Mouse (Mus musculus): Measurements from ENCODE around the gene Ajuba. TPM values are rescaled to one million over a fixed set of nuclear protein-coding genes. Genes with fewer than 3 reads are reported as not detected.

Ajuba gene
- polyA plus RNA-seq, 1 experiment from 2014 or later = 32.2 TPM

DNA sequence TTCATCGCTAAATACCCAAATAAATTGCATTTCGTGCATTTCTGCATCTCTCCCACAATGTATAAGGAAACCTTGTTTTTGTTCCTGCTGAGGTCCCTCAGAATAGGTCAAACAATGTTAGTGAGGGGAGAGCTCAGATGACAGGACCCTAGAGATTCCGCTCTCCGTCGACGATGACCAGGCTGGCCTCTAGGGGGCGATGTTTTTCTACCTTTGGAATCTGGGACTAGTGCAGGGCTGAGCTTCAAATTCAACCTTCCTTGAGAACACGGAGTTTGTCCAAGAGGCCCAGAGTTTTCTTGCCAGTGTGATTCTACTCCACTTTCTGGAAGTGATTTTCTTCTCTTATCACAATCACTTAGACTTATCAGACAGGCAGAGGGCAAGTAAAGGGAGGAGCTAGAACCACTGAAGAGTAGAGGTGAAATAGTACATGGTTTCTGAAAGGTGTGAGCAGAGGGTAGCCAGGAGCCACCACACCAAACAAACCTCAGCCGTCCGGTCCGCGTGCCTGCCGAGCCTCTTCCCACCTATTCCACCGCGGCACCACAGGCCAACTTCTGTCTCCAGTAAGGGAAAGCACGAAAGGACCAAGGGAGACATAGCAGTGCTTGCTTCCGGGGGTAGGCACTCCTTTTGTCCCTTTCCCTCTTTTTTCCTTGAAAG is 48.8 kb downstream of the Ajuba start:
- Histone ChIP-seq H3K36me3 (ENCODE audit: control insufficient read depth, insufficient read depth, low read length) (no peaks in the 10 kb centered on the region), H3K9ac (ENCODE audit: low read depth, low read length) (no peak overlapping the region; the same call in 1 of the 2 replicates), H3K4me2 (replicated peaks; ENCODE audit: low read depth, low read length) (no peak overlapping the region), H3K27me3 (ENCODE audit: control insufficient read depth, insufficient read depth, low read length) (no peaks in the 10 kb centered on the region), H3K9me3 (ENCODE audit: control insufficient read depth, low read length) (no peaks in the 10 kb centered on the region), H3K4me3 (ENCODE audit: low read length) (no peak overlapping the region), H3K27ac (ENCODE audit: low read depth, low read length) (no peak overlapping the region), H3K4me1 (ENCODE audit: control insufficient read depth, insufficient read depth, low read length) (peaks cover 12% of the 10 kb centered on the region; the same call in 1 of the 2 replicates)
- peak; percentile 82 for ATAC-seq (ENCODE audit: low FRiP score, low TSS enrichment)
- WGBS = 10% methylated on average over 17 of the region's 17 CpGs

DNA sequence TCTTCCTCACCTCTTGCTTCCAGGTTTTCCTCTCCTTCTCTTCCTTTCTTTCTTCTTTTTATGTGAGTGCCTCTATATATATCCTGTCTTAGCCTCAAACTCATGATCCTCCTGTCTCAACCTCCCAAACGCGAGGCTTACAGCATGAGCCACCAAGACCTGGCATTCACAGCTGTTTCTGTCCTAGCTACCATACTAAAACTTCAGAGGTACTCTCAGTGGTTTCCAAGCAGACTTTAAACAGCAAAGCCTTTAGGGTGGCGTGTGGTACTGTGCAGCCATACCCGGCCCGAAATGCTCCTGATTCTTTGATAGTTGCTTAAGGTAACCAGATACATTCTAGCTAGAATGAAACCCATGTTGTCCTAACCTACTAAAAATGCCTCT is 49.4 kb downstream of the Ajuba start:
- no peaks in the 10 kb centered on the region for H3K36me3 ChIP-seq (ENCODE audit: control insufficient read depth, insufficient read depth, low read length)
- peaks cover 12% of the 10 kb centered on the region; the same call in 1 of the 2 replicates for H3K4me1 ChIP-seq (ENCODE audit: control insufficient read depth, insufficient read depth, low read length)
- 0 out of 2 replicates have a peak, but pooled peaks have one; percentile 26 for ATAC-seq (ENCODE audit: low FRiP score, low TSS enrichment)
- peak overlapping the region; percentile 65; the same call in 1 of the 2 replicates for H3K4me2 ChIP-seq (replicated peaks; ENCODE audit: low read depth, low read length)
- no peak overlapping the region for H3K4me3 ChIP-seq (ENCODE audit: low read length)
- WGBS = 20% methylated on average over 5 of the region's 5 CpGs
- H3K9ac ChIP-seq (ENCODE audit: low read depth, low read length) = 0 out of 2 replicates have a peak overlapping the region, but pooled peaks have one; percentile 42
- no peaks in the 10 kb centered on the region for H3K9me3 ChIP-seq (ENCODE audit: control insufficient read depth, low read length)
- no peak overlapping the region for H3K27ac ChIP-seq (ENCODE audit: low read depth, low read length)
- no peaks in the 10 kb centered on the region for H3K27me3 ChIP-seq (ENCODE audit: control insufficient read depth, insufficient read depth, low read length)

DNA sequence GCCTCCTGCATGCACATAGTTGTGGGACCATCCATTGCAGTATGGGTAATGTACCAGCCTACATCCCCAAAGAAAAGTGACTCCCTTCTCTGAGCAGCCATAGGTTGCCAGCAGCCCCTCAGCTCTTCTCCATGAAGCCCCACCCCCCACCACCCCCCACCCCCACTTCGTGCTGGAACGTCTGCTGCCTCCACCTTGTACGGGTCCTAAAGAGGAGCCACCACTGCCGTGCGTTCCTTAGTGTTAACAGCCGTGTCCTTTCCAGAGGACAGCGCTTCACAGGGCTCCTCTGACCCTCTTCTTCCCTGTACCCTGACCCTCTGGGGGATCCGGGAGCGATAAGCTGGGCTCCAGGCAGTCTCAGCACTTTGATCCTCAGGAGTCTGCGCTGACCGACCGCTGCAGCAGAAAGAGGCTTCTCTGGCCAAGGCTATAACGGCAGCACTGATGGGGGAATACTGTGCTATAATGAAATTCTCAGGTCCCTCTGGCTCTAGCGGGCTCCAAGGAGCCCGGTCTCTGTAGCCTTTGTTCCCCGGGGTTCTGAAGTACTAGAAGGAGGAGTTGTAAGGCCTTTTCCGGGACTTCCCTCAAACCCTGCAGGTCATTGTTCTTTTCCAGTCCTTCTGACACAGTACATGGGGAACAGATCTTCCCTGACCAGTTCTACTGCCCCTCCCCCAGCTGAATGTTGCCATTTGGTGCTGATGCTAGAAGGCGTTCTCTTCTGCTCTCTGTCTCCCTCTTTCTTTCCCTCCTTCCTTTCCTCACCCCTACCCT is 49.9 kb downstream of the Ajuba start:
- no peaks in the 10 kb centered on the region for H3K36me3 ChIP-seq (ENCODE audit: control insufficient read depth, insufficient read depth, low read length)
- WGBS = under 1% methylated on average over 18 of the region's 18 CpGs
- ATAC-seq (ENCODE audit: low FRiP score, low TSS enrichment) = peak; percentile 65

DNA sequence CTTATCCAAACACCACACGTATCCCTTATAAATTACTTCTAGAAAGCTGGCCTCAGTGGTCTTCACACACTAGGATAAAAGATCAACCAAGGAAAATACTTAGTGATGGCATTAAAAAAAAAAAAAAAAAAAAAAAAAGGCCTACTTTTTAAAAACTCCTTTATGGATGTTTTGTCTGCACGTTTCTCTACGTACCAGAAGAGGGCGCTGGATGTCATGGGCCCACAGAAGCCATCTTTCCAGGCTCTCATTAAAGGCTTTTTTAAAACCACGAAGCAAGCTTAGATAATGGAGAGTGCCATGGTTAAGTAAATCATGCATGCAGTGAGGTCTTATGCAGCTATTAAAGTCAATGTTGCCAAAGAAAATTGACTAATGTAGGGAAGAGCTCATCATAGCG is 53.8 kb downstream of the Ajuba start:
- no peaks in the 10 kb centered on the region for H3K27me3 ChIP-seq (ENCODE audit: control insufficient read depth, insufficient read depth, low read length)
- H3K4me1 ChIP-seq (ENCODE audit: control insufficient read depth, insufficient read depth, low read length) = peaks cover 12% of the 10 kb centered on the region; the same call in 1 of the 2 replicates
- H3K9ac ChIP-seq (ENCODE audit: low read depth, low read length) = no peak overlapping the region
- no peaks in the 10 kb centered on the region for H3K9me3 ChIP-seq (ENCODE audit: control insufficient read depth, low read length)
- no peak overlapping the region for H3K27ac ChIP-seq (ENCODE audit: low read depth, low read length)
- whole genome bisulfite sequencing = 36% methylated on average over 6 of the region's 6 CpGs
- H3K4me3 ChIP-seq (ENCODE audit: low read length) = no peak overlapping the region
- H3K4me2 ChIP-seq (replicated peaks; ENCODE audit: low read depth, low read length) = no peak overlapping the region
- ATAC-seq (ENCODE audit: low FRiP score, low TSS enrichment) = no peak
- no peaks in the 10 kb centered on the region for H3K36me3 ChIP-seq (ENCODE audit: control insufficient read depth, insufficient read depth, low read length)

More for the DNA sequence above, 49.9 kb downstream of the Ajuba start:
- peaks cover 12% of the 10 kb centered on the region; the same call in 1 of the 2 replicates for H3K4me1 ChIP-seq (ENCODE audit: control insufficient read depth, insufficient read depth, low read length)
- H3K4me2 ChIP-seq (replicated peaks; ENCODE audit: low read depth, low read length) = peak overlapping the region; percentile 65
- no peaks in the 10 kb centered on the region for H3K9me3 ChIP-seq (ENCODE audit: control insufficient read depth, low read length)
- peak overlapping the region; percentile 42; the same call in 1 of the 2 replicates for H3K9ac ChIP-seq (ENCODE audit: low read depth, low read length)
- no peaks in the 10 kb centered on the region for H3K27me3 ChIP-seq (ENCODE audit: control insufficient read depth, insufficient read depth, low read length)
- peak overlapping the region; percentile 35 for H3K4me3 ChIP-seq (ENCODE audit: low read length)
- no peak overlapping the region for H3K27ac ChIP-seq (ENCODE audit: low read depth, low read length)

MicroRNA genes within 50 kb of the gene (microRNA counts, 519-probe panel; counts per million panel counts)
- not detected for microRNA mmu-miR-686

Small RNA genes lying within 50 kb of the gene (microRNA-seq; reads per million reads assigned to microRNA genes)
- gene Mir686 = not detected

Other genes with a start within 250 kb of the Ajuba start
- 63.1 and 69.7 TPM in 2 replicates for gene Oxa1l, start 216.7 kb downstream of the Ajuba start, polyA plus RNA-seq (2014; fragmentation: Nextera tagmentation; extraction: Ambion mirVana)
- 6.9 and 9.6 TPM in 2 replicates for gene Slc7a7, start 159.8 kb downstream of the Ajuba start, polyA plus RNA-seq (2014; fragmentation: Nextera tagmentation; extraction: Ambion mirVana)
- 269 and 360 TPM in 2 replicates for gene Mrpl52, start 150.6 kb downstream of the Ajuba start, polyA plus RNA-seq (2014; fragmentation: Nextera tagmentation; extraction: Ambion mirVana)
- 101 and 167 TPM in 2 replicates for gene Mmp14, start 145.9 kb downstream of the Ajuba start, polyA plus RNA-seq (2014; fragmentation: Nextera tagmentation; extraction: Ambion mirVana)
- gene Lrp10, start 113.4 kb downstream of the Ajuba start, polyA plus RNA-seq (2014; fragmentation: Nextera tagmentation; extraction: Ambion mirVana) = 32.0 and 47.0 TPM in 2 replicates
- gene Rem2, start 101.5 kb downstream of the Ajuba start, polyA plus RNA-seq (2014; fragmentation: Nextera tagmentation; extraction: Ambion mirVana) = 6.1 and 6.9 TPM in 2 replicates
- 87.5 and 108 TPM in 2 replicates for gene Prmt5, start 60.0 kb downstream of the Ajuba start, polyA plus RNA-seq (2014; fragmentation: Nextera tagmentation; extraction: Ambion mirVana)
- 56.3 and 60.9 TPM in 2 replicates for gene Haus4, start 22.9 kb downstream of the Ajuba start, polyA plus RNA-seq (2014; fragmentation: Nextera tagmentation; extraction: Ambion mirVana)
- 5.7 and 7.7 TPM in 2 replicates for gene 4931414P19Rik, start 28.4 kb upstream of the Ajuba start, polyA plus RNA-seq (2014; fragmentation: Nextera tagmentation; extraction: Ambion mirVana)
- gene Psmb5, start 40.5 kb upstream of the Ajuba start, polyA plus RNA-seq (2014; fragmentation: Nextera tagmentation; extraction: Ambion mirVana) = 420 and 456 TPM in 2 replicates
- not detected in 2 replicates for gene Psmb11, start 43.9 kb upstream of the Ajuba start, polyA plus RNA-seq (2014; fragmentation: Nextera tagmentation; extraction: Ambion mirVana)
- gene Gm17606, start 63.4 kb upstream of the Ajuba start, polyA plus RNA-seq (2014; fragmentation: Nextera tagmentation; extraction: Ambion mirVana) = not detected in 2 replicates
- 5.0 and 5.7 TPM in 2 replicates for gene Cdh24, start 63.8 kb upstream of the Ajuba start, polyA plus RNA-seq (2014; fragmentation: Nextera tagmentation; extraction: Ambion mirVana)
- 89.8 and 110 TPM in 2 replicates for gene 1700123O20Rik, start 108.7 kb upstream of the Ajuba start, polyA plus RNA-seq (2014; fragmentation: Nextera tagmentation; extraction: Ambion mirVana)
- gene Acin1, start 109.4 kb upstream of the Ajuba start, polyA plus RNA-seq (2014; fragmentation: Nextera tagmentation; extraction: Ambion mirVana) = 161 and 169 TPM in 2 replicates
- gene Gm29776, start 121.3 kb upstream of the Ajuba start, polyA plus RNA-seq (2014; fragmentation: Nextera tagmentation; extraction: Ambion mirVana) = 0.08 and 0.16 TPM in 2 replicates
- not detected in 2 replicates for gene Cebpe, start 134.6 kb upstream of the Ajuba start, polyA plus RNA-seq (2014; fragmentation: Nextera tagmentation; extraction: Ambion mirVana)
- 5.8 and 12.1 TPM in 2 replicates for gene Slc7a8, start 204.4 kb upstream of the Ajuba start, polyA plus RNA-seq (2014; fragmentation: Nextera tagmentation; extraction: Ambion mirVana)
- gene Rnf212b, start 236.6 kb upstream of the Ajuba start, polyA plus RNA-seq (2014; fragmentation: Nextera tagmentation; extraction: Ambion mirVana) = not detected in 2 replicates